Mouse (Mus musculus): ENCODE data around the gene Malrd1. TPM values are rescaled to one million over a fixed set of nuclear protein-coding genes. Genes with fewer than 3 reads are reported as not detected.
"Not testable (repeated sequence)": the region's sequence is repeated elsewhere in the genome, so short reads cannot be mapped to it uniquely, and the experiment has no call there.

Malrd1 gene
- polyA plus RNA-seq, 1 experiment from 2014 or later, result not detected

DNA sequence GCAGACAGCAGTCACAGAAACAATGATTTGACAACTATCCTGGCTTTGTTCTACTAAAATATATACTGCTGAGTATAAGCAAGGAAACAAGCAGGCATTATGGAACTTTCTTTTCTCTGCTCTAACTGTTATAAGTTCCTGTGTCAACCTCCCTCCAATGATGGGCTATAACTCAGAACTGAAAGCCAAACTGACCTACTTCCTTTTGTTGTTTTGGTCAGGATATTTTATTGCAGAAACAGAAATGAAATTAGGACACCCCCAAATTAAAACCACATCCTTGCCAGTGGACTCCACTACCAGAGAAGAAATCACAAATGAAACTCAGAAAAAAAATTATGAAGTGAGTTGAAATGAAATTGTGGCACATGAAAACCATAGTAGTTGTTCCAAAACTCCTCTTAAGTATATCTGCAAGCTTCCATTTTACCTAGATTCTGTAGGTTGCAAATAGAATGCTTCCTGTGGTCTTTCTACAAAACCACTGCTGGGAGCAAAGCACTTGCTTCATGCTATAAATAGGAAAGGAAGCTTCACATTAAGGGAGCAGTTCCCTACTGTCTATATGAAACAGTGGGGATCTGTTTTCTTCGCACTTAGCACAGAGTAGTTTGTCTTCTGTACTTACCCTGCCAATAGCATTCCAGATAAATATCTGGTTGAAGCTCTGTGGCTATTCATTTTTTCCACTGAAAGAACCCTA lies 367.3 kb downstream of the Malrd1 start:
- no peaks in the 10 kb centered on the region for H3K9me3 ChIP-seq (replicated peaks)
- 79% methylated on average over 1 of the region's 1 CpGs for WGBS
- no peak for DNase-seq (ENCODE audit: low spot score)

GRCm38 (mm10) chr2:15925432-15925831 lies 399.2 kb downstream of the Malrd1 start:
- Histone ChIP-seq H3K27ac (replicated peaks) (no peak overlapping the region), H3K9me3 (replicated peaks) (no peaks in the 10 kb centered on the region), H3K4me1 (0 out of 2 replicates have a peak, but pooled peaks cover 12% of the 10 kb centered on the region), H3K27me3 (ENCODE audit: low read depth, poor library complexity, severe bottlenecking) (no peaks in the 10 kb centered on the region), H3K36me3 (no peaks in the 10 kb centered on the region), H3K4me3 (no peak overlapping the region)
- WGBS, result 31% methylated on average over 3 of the region's 3 CpGs
- DNase-seq (ENCODE audit: low spot score), result no peak

More for the DNA sequence above, 367.3 kb downstream of the Malrd1 start:
- Histone ChIP-seq H3K4me1 (no peaks in the 10 kb centered on the region), H3K27ac (replicated peaks) (no peak overlapping the region), H3K27me3 (ENCODE audit: low read depth, poor library complexity, severe bottlenecking) (no peaks in the 10 kb centered on the region), H3K36me3 (no peaks in the 10 kb centered on the region), H3K4me3 (no peak overlapping the region)

- Histone ChIP-seq H3K4me3 (no peak overlapping the region), H3K4me1 (0 out of 2 replicates have a peak, but pooled peaks cover 12% of the 10 kb centered on the region), H3K36me3 (no peaks in the 10 kb centered on the region), H3K9me3 (replicated peaks) (no peaks in the 10 kb centered on the region), H3K27me3 (ENCODE audit: low read depth, poor library complexity, severe bottlenecking) (no peaks in the 10 kb centered on the region), H3K27ac (replicated peaks) (no peak overlapping the region)
- 32% methylated on average over 1 of the region's 1 CpGs for WGBS
- no peak for DNase-seq (ENCODE audit: low spot score)
These were observed 399.8 kb downstream of the Malrd1 start for GRCm38 (mm10) chr2:15926041-15926440.

DNA sequence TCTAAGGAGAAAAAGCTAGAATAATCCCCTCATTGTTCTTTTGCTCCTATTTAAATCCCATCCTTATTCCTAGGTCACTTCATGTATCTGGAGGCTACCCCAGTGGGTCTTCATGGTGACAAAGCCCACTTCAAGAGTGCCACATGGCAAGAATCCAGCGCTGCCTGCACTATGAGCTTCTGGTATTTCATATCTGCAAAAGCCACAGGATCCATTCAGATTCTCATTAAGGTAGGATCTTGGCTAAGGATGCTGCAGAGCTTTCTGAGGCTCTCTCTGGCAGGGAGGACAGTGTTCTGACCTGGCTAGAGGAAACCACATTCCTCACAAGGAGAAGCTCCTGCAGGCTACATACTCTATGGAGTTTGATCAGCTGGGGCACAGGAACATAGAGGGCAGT lies 405.2 kb downstream of the Malrd1 start:
- H3K36me3 ChIP-seq, result no peaks in the 10 kb centered on the region
- whole genome bisulfite sequencing, result 85% methylated on average over 1 of the region's 1 CpGs

DNA sequence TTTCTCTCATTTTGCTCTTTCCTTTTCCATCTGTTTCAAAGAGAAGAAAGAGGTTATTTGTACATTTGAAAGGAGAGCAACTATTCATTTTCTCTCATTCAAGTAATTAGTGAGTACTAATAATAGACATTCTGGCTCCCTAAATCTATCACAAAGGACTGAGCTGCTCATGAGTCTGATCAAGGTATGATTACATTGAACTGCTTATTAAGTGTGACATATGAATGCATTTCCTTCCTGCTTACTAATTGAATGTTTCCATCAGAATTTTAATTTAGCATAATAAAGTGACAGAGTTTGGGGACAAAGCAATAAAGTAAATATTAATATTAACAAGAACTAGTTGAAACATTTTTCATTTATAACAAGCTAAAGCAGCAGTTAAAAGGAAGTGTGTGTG lies 405.6 kb downstream of the Malrd1 start:
- no peak overlapping the region; the same call in 1 of the 2 replicates for H3K27ac ChIP-seq (replicated peaks)
- no peaks in the 10 kb centered on the region for H3K27me3 ChIP-seq (ENCODE audit: low read depth, poor library complexity, severe bottlenecking)
- no peak for DNase-seq (ENCODE audit: low spot score)
- no peaks in the 10 kb centered on the region; the same call in 1 of the 2 replicates for H3K4me1 ChIP-seq
- no peak overlapping the region for H3K4me3 ChIP-seq
- no peaks in the 10 kb centered on the region for H3K36me3 ChIP-seq
- H3K9me3 ChIP-seq (replicated peaks), result no peaks in the 10 kb centered on the region

More for the DNA sequence above, 405.2 kb downstream of the Malrd1 start:
- no peak overlapping the region for H3K4me3 ChIP-seq
- peaks cover under 1% of the 10 kb centered on the region; the same call in 1 of the 2 replicates for H3K4me1 ChIP-seq
- no peaks in the 10 kb centered on the region for H3K9me3 ChIP-seq (replicated peaks)
- H3K27me3 ChIP-seq (ENCODE audit: low read depth, poor library complexity, severe bottlenecking), result no peaks in the 10 kb centered on the region
- DNase-seq (ENCODE audit: low spot score), result no peak
- H3K27ac ChIP-seq (replicated peaks), result no peak overlapping the region; the same call in 1 of the 2 replicates

DNA sequence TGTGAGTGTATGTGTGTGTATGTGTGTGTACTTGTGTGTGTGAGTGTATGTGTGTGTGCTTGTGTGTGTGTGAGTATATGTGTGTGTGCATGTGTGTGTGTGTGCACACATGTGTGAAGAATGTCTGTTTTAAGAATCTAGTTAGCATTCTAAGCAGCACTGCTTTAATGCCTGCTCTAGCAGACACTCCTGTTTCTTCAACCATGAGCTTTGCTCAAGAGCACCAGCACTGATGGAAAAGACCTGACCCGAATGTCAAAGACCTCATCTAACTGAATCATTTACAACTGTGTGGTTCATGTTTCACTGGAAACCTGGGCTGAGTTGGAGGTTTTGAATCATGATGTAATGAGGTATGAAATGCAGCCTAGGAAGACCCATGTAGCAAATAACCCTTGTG lies 406.1 kb downstream of the Malrd1 start:
- H3K4me3 ChIP-seq, result no peak overlapping the region
- 94% methylated on average over 1 of the region's 1 CpGs for WGBS
- H3K27ac ChIP-seq (replicated peaks), result no peak overlapping the region
- H3K9me3 ChIP-seq (replicated peaks), result no peaks in the 10 kb centered on the region
- no peaks in the 10 kb centered on the region for H3K36me3 ChIP-seq
- DNase-seq (ENCODE audit: low spot score), result no peak
- no peaks in the 10 kb centered on the region; the same call in 1 of the 2 replicates for H3K4me1 ChIP-seq
- no peaks in the 10 kb centered on the region for H3K27me3 ChIP-seq (ENCODE audit: low read depth, poor library complexity, severe bottlenecking)

DNA sequence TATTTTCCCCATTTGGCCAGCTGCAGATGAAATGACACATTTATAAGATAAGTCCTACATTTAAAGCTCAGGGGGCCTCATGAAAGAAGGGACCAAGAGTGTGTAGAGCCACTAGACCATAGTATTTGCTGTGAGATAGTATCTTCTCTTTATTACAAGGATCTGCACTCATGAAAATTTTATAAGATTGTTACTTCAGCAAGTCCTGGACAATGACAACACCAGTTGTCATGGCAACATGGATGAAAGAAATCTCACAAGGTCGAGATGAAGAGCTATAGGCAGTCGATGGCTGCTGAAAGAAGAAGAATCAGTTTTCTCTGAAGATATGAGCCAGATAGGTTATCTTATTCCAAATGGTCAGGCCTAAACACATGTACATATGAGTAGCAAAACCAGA lies 476.6 kb downstream of the Malrd1 start:
- H3K4me3 ChIP-seq, result no peak overlapping the region
- H3K27ac ChIP-seq (replicated peaks), result no peak overlapping the region
- WGBS, result 52% methylated on average over 2 of the region's 2 CpGs
- no peak for DNase-seq (ENCODE audit: low spot score)
- H3K36me3 ChIP-seq, result no peaks in the 10 kb centered on the region
- no peaks in the 10 kb centered on the region for H3K27me3 ChIP-seq (ENCODE audit: low read depth, poor library complexity, severe bottlenecking)
- H3K9me3 ChIP-seq (replicated peaks), result no peaks in the 10 kb centered on the region
- H3K4me1 ChIP-seq, result no peaks in the 10 kb centered on the region; the same call in 1 of the 2 replicates

- 86% methylated on average over 2 of the region's 2 CpGs for WGBS
- not testable (repeated sequence) for H3K4me1 ChIP-seq; H3K36me3 ChIP-seq; H3K4me3 ChIP-seq; H3K27ac ChIP-seq (replicated peaks); DNase-seq (ENCODE audit: low spot score); H3K27me3 ChIP-seq (ENCODE audit: low read depth, poor library complexity, severe bottlenecking); H3K9me3 ChIP-seq (replicated peaks)
These were observed 490.8 kb downstream of the Malrd1 start for GRCm38 (mm10) chr2:16017046-16017445.

- H3K9me3 ChIP-seq (replicated peaks); H3K27me3 ChIP-seq (ENCODE audit: low read depth, poor library complexity, severe bottlenecking); DNase-seq (ENCODE audit: low spot score); H3K27ac ChIP-seq (replicated peaks); H3K4me1 ChIP-seq; H3K36me3 ChIP-seq; H3K4me3 ChIP-seq: not testable (repeated sequence)
These were observed 491.4 kb downstream of the Malrd1 start for GRCm38 (mm10) chr2:16017719-16018118.

GRCm38 (mm10) chr2:16029752-16030151 lies 503.5 kb downstream of the Malrd1 start:
- Histone ChIP-seq H3K4me3 (no peak overlapping the region), H3K9me3 (replicated peaks) (no peaks in the 10 kb centered on the region), H3K27ac (replicated peaks) (no peak overlapping the region), H3K36me3 (no peaks in the 10 kb centered on the region), H3K4me1 (0 out of 2 replicates have a peak, but pooled peaks cover 2% of the 10 kb centered on the region), H3K27me3 (ENCODE audit: low read depth, poor library complexity, severe bottlenecking) (no peaks in the 10 kb centered on the region)
- DNase-seq (ENCODE audit: low spot score), result no peak
- 45% methylated on average over 12 of the region's 12 CpGs for WGBS

GRCm38 (mm10) chr2:16031559-16031958 lies 505.3 kb downstream of the Malrd1 start:
- no peaks in the 10 kb centered on the region for H3K36me3 ChIP-seq
- H3K4me1 ChIP-seq, result 0 out of 2 replicates have a peak, but pooled peaks cover 2% of the 10 kb centered on the region
- no peak for DNase-seq (ENCODE audit: low spot score)
- no peaks in the 10 kb centered on the region for H3K27me3 ChIP-seq (ENCODE audit: low read depth, poor library complexity, severe bottlenecking)
- no peaks in the 10 kb centered on the region for H3K9me3 ChIP-seq (replicated peaks)
- no peak overlapping the region for H3K4me3 ChIP-seq
- 66% methylated on average over 4 of the region's 4 CpGs for WGBS
- no peak overlapping the region for H3K27ac ChIP-seq (replicated peaks)

GRCm38 (mm10) chr2:16032804-16033203 lies 506.5 kb downstream of the Malrd1 start:
- Histone ChIP-seq H3K4me1 (0 out of 2 replicates have a peak, but pooled peaks cover 2% of the 10 kb centered on the region), H3K27ac (replicated peaks) (no peak overlapping the region), H3K9me3 (replicated peaks) (no peaks in the 10 kb centered on the region), H3K36me3 (no peaks in the 10 kb centered on the region), H3K4me3 (no peak overlapping the region), H3K27me3 (ENCODE audit: low read depth, poor library complexity, severe bottlenecking) (no peaks in the 10 kb centered on the region)
- 58% methylated on average over 3 of the region's 3 CpGs for WGBS
- no peak for DNase-seq (ENCODE audit: low spot score)

DNA sequence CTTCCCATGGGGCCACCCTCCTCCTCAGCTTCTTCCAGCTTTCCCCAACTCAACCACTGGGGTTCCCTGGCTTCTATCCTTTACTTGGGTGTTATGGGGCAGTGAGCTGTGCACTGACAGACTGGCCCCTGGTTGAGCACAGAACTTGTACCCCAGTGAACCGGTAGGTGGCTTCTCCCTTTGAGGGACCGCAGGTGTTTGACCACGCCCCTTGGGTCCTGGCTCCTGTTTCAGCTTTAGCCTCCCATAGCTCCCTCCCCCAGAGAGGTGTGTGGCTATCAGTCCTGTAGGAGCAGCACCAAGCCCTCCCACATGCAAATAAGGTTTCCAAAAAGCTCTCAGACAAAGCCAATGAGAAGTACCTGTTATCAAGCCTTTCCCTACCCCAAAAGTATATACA lies 584.4 kb downstream of the Malrd1 start:
- H3K27me3 ChIP-seq (ENCODE audit: low read depth, poor library complexity, severe bottlenecking), result no peaks in the 10 kb centered on the region
- H3K4me1 ChIP-seq, result no peaks in the 10 kb centered on the region
- DNase-seq (ENCODE audit: low spot score), result no peak
- 54% methylated on average over 3 of the region's 3 CpGs for WGBS
- no peak overlapping the region for H3K27ac ChIP-seq (replicated peaks)
- H3K4me3 ChIP-seq, result no peak overlapping the region
- no peaks in the 10 kb centered on the region for H3K36me3 ChIP-seq
- no peaks in the 10 kb centered on the region for H3K9me3 ChIP-seq (replicated peaks)
